19 mouse cellular contexts compared by ENCODE assay signal in the genomic region with DNA sequence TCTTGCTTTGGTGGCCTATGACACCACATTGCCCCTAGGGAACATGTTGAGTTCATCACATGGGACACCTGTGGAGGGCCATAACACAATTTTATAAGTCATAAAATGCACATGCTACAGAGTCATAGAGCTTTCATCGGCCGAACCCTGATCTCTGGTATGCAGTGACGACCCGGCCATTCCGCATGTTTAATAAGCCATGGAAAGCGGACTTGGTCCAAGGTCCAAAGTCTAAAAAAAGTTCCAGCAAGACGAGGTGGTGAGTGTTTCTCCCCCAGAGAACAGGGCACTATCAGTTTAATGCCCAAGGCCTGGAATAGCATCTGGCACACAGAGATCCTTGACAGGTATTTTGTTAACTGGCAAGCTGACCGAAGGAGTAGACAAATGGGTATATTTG.
DNase-seq lines count a peak whose midpoint lies in the region; ATAC-seq and TF ChIP-seq lines count a peak whose summit lies in the region.
"Had no signal": no experiment of that assay in that cellular context is flagged by ENCODE, and none has a peak within 500 bp of the region (broad histone marks: within the 10 kb centered on the region; RNA-seq: fewer than 3 reads in every experiment).

No protein-coding gene starts in this region.

- no peak for TF ChIP-seq POLR2A in kidney, adult 2 months (IDR thresholded peaks at IDR 0.05; ENCODE audit: low read depth, low read length)

- 63% methylated on average over 8 of the region's 8 CpGs for WGBS in heart, embryonic 12.5 days
- WGBS in heart, embryonic 15.5 days = 62% methylated on average over 8 of the region's 8 CpGs
- WGBS in kidney, adult 2 months = 36% methylated on average over 8 of the region's 8 CpGs

- H3K4me2 ChIP-seq in heart, embryonic 12.5 days = no peak overlapping the region
- H3K4me2 ChIP-seq in heart, embryonic 15.5 days = no peak overlapping the region
- H3K4me2 ChIP-seq: forebrain, embryonic 15.5 days; hindbrain, embryonic 14.5 days; neural tube, embryonic 13.5 days had no signal

- peaks cover 23% of the 10 kb centered on the region for H3K4me1 ChIP-seq in heart, embryonic 12.5 days (replicated peaks)
- H3K4me1 ChIP-seq in heart, embryonic 15.5 days (replicated peaks) = peaks cover 10% of the 10 kb centered on the region
- H3K4me1 ChIP-seq in kidney, adult 2 months (ENCODE audit: control insufficient read depth, insufficient read depth, low read length) = peaks cover 24% of the 10 kb centered on the region

- H3K9ac ChIP-seq in heart, embryonic 12.5 days = no peak overlapping the region
- H3K9ac ChIP-seq in heart, embryonic 15.5 days = no peak overlapping the region
- H3K9ac ChIP-seq: forebrain, embryonic 15.5 days; hindbrain, embryonic 14.5 days; liver, postnatal 0 days; neural tube, embryonic 13.5 days had no signal

- H3K36me3 ChIP-seq in heart, embryonic 12.5 days = no peaks in the 10 kb centered on the region
- H3K36me3 ChIP-seq in heart, embryonic 15.5 days = no peaks in the 10 kb centered on the region
- H3K36me3 ChIP-seq in kidney, adult 2 months (ENCODE audit: control insufficient read depth, insufficient read depth, low read length) = no peaks in the 10 kb centered on the region
- H3K36me3 ChIP-seq: forebrain, embryonic 15.5 days; midbrain, embryonic 10.5 days; neural tube, embryonic 13.5 days had no signal

- no peaks in the 10 kb centered on the region for H3K27me3 ChIP-seq in heart, embryonic 12.5 days (replicated peaks)
- no peaks in the 10 kb centered on the region for H3K27me3 ChIP-seq in heart, embryonic 15.5 days
- no peaks in the 10 kb centered on the region for H3K27me3 ChIP-seq in kidney, adult 2 months (replicated peaks; ENCODE audit: control insufficient read depth, insufficient read depth, low read length)
- H3K27me3 ChIP-seq: CH12.LX; forebrain, embryonic 15.5 days; neural tube, embryonic 13.5 days had no signal

- no peaks in the 10 kb centered on the region for H3K9me3 ChIP-seq in heart, embryonic 12.5 days (replicated peaks)
- H3K9me3 ChIP-seq in heart, embryonic 15.5 days (replicated peaks) = no peaks in the 10 kb centered on the region
- H3K9me3 ChIP-seq: forebrain, embryonic 15.5 days; midbrain, embryonic 10.5 days; neural tube, embryonic 13.5 days had no signal

- no peak for ATAC-seq in heart, embryonic 12.5 days (ENCODE audit: insufficient number of reproducible peaks, low FRiP score)
- no peak for ATAC-seq in heart, embryonic 15.5 days (replicated peaks; ENCODE audit: insufficient number of reproducible peaks, insufficient read depth, low FRiP score, low read depth)
- ATAC-seq: forebrain, embryonic 15.5 days; liver, postnatal 0 days had no signal

- no peak overlapping the region for H3K27ac ChIP-seq in heart, embryonic 12.5 days (ENCODE audit: poor library complexity, severe bottlenecking)
- H3K27ac ChIP-seq in heart, embryonic 15.5 days = peak overlapping the region; percentile 36
- peak overlapping the region; percentile 80 for H3K27ac ChIP-seq in kidney, adult 2 months (ENCODE audit: insufficient read depth, low read depth, low read length)
- H3K27ac ChIP-seq: forebrain, embryonic 15.5 days; hindbrain, embryonic 14.5 days; midbrain, embryonic 10.5 days; neural tube, embryonic 13.5 days had no signal

- peak; percentile 31 to 48 for DNase-seq in heart, adult 18-20 months
- peak; percentile 94 for DNase-seq in kidney, adult 2 months
- peak; percentile 79 to 86 for DNase-seq in kidney, postnatal 36 days
- DNase-seq in cerebellum, postnatal 25 days = no peak
- DNase-seq in spleen, postnatal 14 days (ENCODE audit: low spot score in 2 of 2) = no peak
- no peak for DNase-seq in embryo, embryonic 10.5 days (ENCODE audit: low spot score)
- DNase-seq: cerebellum, adult 11-12 months; liver, postnatal 0 days; lung, postnatal 14 days; right cerebral cortex, postnatal 25 days; thymus, postnatal 36 days had no signal

- TF ChIP-seq CTCF in kidney, adult 2 months (conservative IDR thresholded peaks at IDR 0.05; ENCODE audit: insufficient read depth, insufficient read length, low read depth, low read length) = no peak

- H3K4me3 ChIP-seq in heart, embryonic 12.5 days = no peak overlapping the region
- no peak overlapping the region for H3K4me3 ChIP-seq in heart, embryonic 15.5 days
- no peak overlapping the region for H3K4me3 ChIP-seq in kidney, adult 2 months (ENCODE audit: insufficient read depth, low read depth, low read length)
- H3K4me3 ChIP-seq: erythroblast, embryonic 14.5 days; forebrain, embryonic 15.5 days; midbrain, embryonic 10.5 days; neural tube, embryonic 13.5 days had no signal

Comparison
In these comparisons a context has a peak if more than half of its experiments do, and no peak if none do; other contexts are left out.
1. DNase-seq: peak in heart, adult 18-20 months (2 of 2), kidney, adult 2 months (single experiment) and kidney, postnatal 36 days (2 of 2); none in cerebellum, postnatal 25 days (0 of 2), spleen, postnatal 14 days (0 of 2) and embryo, embryonic 10.5 days (single experiment).